Comparison of ENCODE assay signal across 26 mouse cellular contexts in the genomic region with DNA sequence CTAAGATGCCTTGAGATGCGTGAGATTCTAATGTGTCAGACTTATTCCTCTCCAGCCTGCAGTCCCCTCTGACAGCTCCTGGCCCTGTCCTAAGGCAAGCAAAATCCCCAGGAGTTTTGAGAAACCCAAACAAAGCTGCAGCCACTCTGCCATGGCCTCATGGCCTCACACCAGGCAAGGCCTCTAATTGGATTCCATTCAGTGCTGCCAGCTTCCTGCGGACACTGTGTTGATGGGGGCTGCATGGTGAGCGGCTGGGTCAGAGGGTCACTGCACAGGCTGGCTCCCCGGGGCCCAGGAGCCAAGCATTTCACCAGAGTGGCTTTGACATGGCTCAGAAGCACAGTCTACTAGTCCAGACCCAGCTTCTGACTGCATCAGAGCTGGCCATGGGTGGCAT.
DNase-seq lines count a peak whose midpoint lies in the region; ATAC-seq and TF ChIP-seq lines count a peak whose summit lies in the region.
"Had no signal": no experiment of that assay in that cellular context is flagged by ENCODE, and none has a peak within 500 bp of the region (broad histone marks: within the 10 kb centered on the region; RNA-seq: fewer than 3 reads in every experiment).

No protein-coding gene starts in this region.

- TF ChIP-seq CTCF in hindbrain, postnatal 0 days (IDR thresholded peaks at IDR 0.05; ENCODE audit: low read depth), result no peak
- no peak for TF ChIP-seq CTCF in midbrain, postnatal 0 days (IDR thresholded peaks at IDR 0.05)

- 0 out of 2 replicates have a peak overlapping the region, but pooled peaks have one; percentile 15 for H3K9ac ChIP-seq in hindbrain, embryonic 11.5 days (ENCODE audit: low read depth, low read length)
- no peak overlapping the region for H3K9ac ChIP-seq in hindbrain, postnatal 0 days (replicated peaks; ENCODE audit: low read length)
- H3K9ac ChIP-seq in midbrain, postnatal 0 days (replicated peaks; ENCODE audit: low read length, poor library complexity, severe bottlenecking), result no peak overlapping the region
- H3K9ac ChIP-seq in midbrain, embryonic 11.5 days (ENCODE audit: low read length), result no peak overlapping the region
- H3K9ac ChIP-seq: forebrain, postnatal 0 days; kidney, embryonic 15.5 days; liver, embryonic 12.5 days; liver, postnatal 0 days; neural tube, embryonic 13.5 days; stomach, embryonic 15.5 days had no signal

- ATAC-seq in hindbrain, embryonic 11.5 days (ENCODE audit: low FRiP score), result no peak
- no peak for ATAC-seq in hindbrain, postnatal 0 days
- ATAC-seq in midbrain, postnatal 0 days (ENCODE audit: low FRiP score), result no peak
- no peak for ATAC-seq in midbrain, embryonic 11.5 days (ENCODE audit: low FRiP score)
- no peak for ATAC-seq in erythroid progenitor cell, adult 5-6 weeks (replicated peaks; ENCODE audit: low FRiP score, poor library complexity, severe bottlenecking)
- ATAC-seq: forebrain, postnatal 0 days; inflammation-experienced regulatory T-cells, adult 6 months; liver, embryonic 12.5 days; liver, postnatal 0 days; Patski had no signal

- H3K4me2 ChIP-seq in hindbrain, embryonic 11.5 days (replicated peaks; ENCODE audit: low read depth, low read length), result no peak overlapping the region
- H3K4me2 ChIP-seq in hindbrain, postnatal 0 days (ENCODE audit: low read depth, low read length), result no peak overlapping the region
- H3K4me2 ChIP-seq in midbrain, postnatal 0 days (ENCODE audit: low read depth, low read length, poor library complexity, severe bottlenecking), result no peak overlapping the region
- H3K4me2 ChIP-seq in midbrain, embryonic 11.5 days, result no peak overlapping the region
- H3K4me2 ChIP-seq: heart, embryonic 11.5 days; kidney, embryonic 15.5 days; liver, embryonic 12.5 days; neural tube, embryonic 13.5 days; stomach, embryonic 15.5 days had no signal

- DNase-seq in embryo, embryonic 10 days (ENCODE audit: low spot score), result peak; percentile 35
- no peak for DNase-seq in embryo, embryonic 10.5 days (ENCODE audit: low spot score)
- no peak for DNase-seq in hindbrain, embryonic 11.5 days (ENCODE audit: low spot score)
- DNase-seq in hindbrain, postnatal 0 days (ENCODE audit: low spot score), result no peak
- peak; percentile 39 for DNase-seq in midbrain, postnatal 0 days (ENCODE audit: low spot score)
- DNase-seq in midbrain, embryonic 11.5 days (ENCODE audit: low spot score, missing footprints), result no peak
- DNase-seq in retina, postnatal 1 day, result peak; percentile 53
- DNase-seq: adrenal gland, postnatal 25 days; cerebellum, adult 11-12 months; cerebellum, adult 9-11 months; forebrain, postnatal 0 days; heart, postnatal 4 days; kidney, postnatal 4 days; liver, postnatal 0 days; lung, postnatal 4 days; right cerebral cortex, postnatal 25 days; thymus, postnatal 14 days had no signal

- WGBS in hindbrain, embryonic 11.5 days, result 12% methylated on average over 4 of the region's 4 CpGs
- WGBS in hindbrain, postnatal 0 days, result 19% methylated on average over 4 of the region's 4 CpGs
- 29% methylated on average over 4 of the region's 4 CpGs for whole genome bisulfite sequencing in midbrain, postnatal 0 days
- WGBS in midbrain, embryonic 11.5 days, result 8% methylated on average over 4 of the region's 4 CpGs

- no peaks in the 10 kb centered on the region for H3K36me3 ChIP-seq in hindbrain, embryonic 11.5 days (ENCODE audit: control insufficient read depth, insufficient read depth, low read length)
- H3K36me3 ChIP-seq in hindbrain, postnatal 0 days (ENCODE audit: insufficient read depth, low read length), result no peaks in the 10 kb centered on the region
- no peaks in the 10 kb centered on the region for H3K36me3 ChIP-seq in midbrain, postnatal 0 days (ENCODE audit: insufficient read depth, low read length)
- H3K36me3 ChIP-seq in midbrain, embryonic 11.5 days (ENCODE audit: control insufficient read depth, insufficient read depth, low read length), result no peaks in the 10 kb centered on the region
- H3K36me3 ChIP-seq: kidney, embryonic 15.5 days; liver, embryonic 12.5 days; neural tube, embryonic 13.5 days; stomach, embryonic 15.5 days had no signal

- H3K4me1 ChIP-seq in hindbrain, embryonic 11.5 days (replicated peaks; ENCODE audit: control insufficient read depth, insufficient read depth, low read length), result peaks cover 4% of the 10 kb centered on the region
- H3K4me1 ChIP-seq in hindbrain, postnatal 0 days (ENCODE audit: insufficient read depth, low read length), result peaks cover 13% of the 10 kb centered on the region
- no peaks in the 10 kb centered on the region for H3K4me1 ChIP-seq in midbrain, postnatal 0 days (ENCODE audit: insufficient read depth, low read length)
- peaks cover 5% of the 10 kb centered on the region; the same call in 1 of the 2 replicates for H3K4me1 ChIP-seq in midbrain, embryonic 11.5 days (ENCODE audit: control insufficient read depth, insufficient read depth, low read length)
- H3K4me1 ChIP-seq: liver, embryonic 12.5 days; stomach, embryonic 15.5 days had no signal

- no peaks in the 10 kb centered on the region for H3K9me3 ChIP-seq in hindbrain, embryonic 11.5 days (ENCODE audit: control insufficient read depth, low read length)
- no peaks in the 10 kb centered on the region for H3K9me3 ChIP-seq in hindbrain, postnatal 0 days (ENCODE audit: low read length)
- H3K9me3 ChIP-seq in midbrain, postnatal 0 days (ENCODE audit: low read length), result no peaks in the 10 kb centered on the region
- no peaks in the 10 kb centered on the region for H3K9me3 ChIP-seq in midbrain, embryonic 11.5 days (ENCODE audit: control insufficient read depth, low read length)
- H3K9me3 ChIP-seq: kidney, embryonic 15.5 days; liver, embryonic 12.5 days; megakaryocyte, embryonic 14.5 days; neural tube, embryonic 13.5 days; stomach, embryonic 15.5 days had no signal

- H3K27ac ChIP-seq in hindbrain, embryonic 11.5 days (ENCODE audit: low read depth, low read length), result no peak overlapping the region
- H3K27ac ChIP-seq in hindbrain, postnatal 0 days, result no peak overlapping the region
- no peak overlapping the region for H3K27ac ChIP-seq in midbrain, postnatal 0 days (ENCODE audit: low read depth, low read length)
- H3K27ac ChIP-seq in midbrain, embryonic 11.5 days (ENCODE audit: low read depth, low read length), result no peak overlapping the region
- H3K27ac ChIP-seq: kidney, embryonic 15.5 days; liver, embryonic 12.5 days; neural tube, embryonic 13.5 days; stomach, embryonic 15.5 days had no signal

- no peak overlapping the region for H3K4me3 ChIP-seq in hindbrain, embryonic 11.5 days (ENCODE audit: low read depth, low read length)
- no peak overlapping the region for H3K4me3 ChIP-seq in hindbrain, postnatal 0 days (ENCODE audit: low read length)
- no peak overlapping the region for H3K4me3 ChIP-seq in midbrain, postnatal 0 days (ENCODE audit: low read depth, low read length)
- no peak overlapping the region for H3K4me3 ChIP-seq in midbrain, embryonic 11.5 days (ENCODE audit: low read depth, low read length)
- H3K4me3 ChIP-seq: kidney, embryonic 15.5 days; liver, embryonic 12.5 days; megakaryocyte, embryonic 14.5 days; neural tube, embryonic 13.5 days; stomach, embryonic 15.5 days had no signal

- H3K27me3 ChIP-seq in hindbrain, embryonic 11.5 days (ENCODE audit: control insufficient read depth, insufficient read depth, low read length), result no peaks in the 10 kb centered on the region
- H3K27me3 ChIP-seq in hindbrain, postnatal 0 days (ENCODE audit: insufficient read depth, low read length), result no peaks in the 10 kb centered on the region
- no peaks in the 10 kb centered on the region for H3K27me3 ChIP-seq in midbrain, postnatal 0 days (ENCODE audit: insufficient read depth, low read length)
- H3K27me3 ChIP-seq in midbrain, embryonic 11.5 days (ENCODE audit: control insufficient read depth, insufficient read depth, low read length), result no peaks in the 10 kb centered on the region
- H3K27me3 ChIP-seq: kidney, embryonic 15.5 days; neural tube, embryonic 13.5 days; stomach, embryonic 15.5 days had no signal

Comparison
In these comparisons a context has a peak if more than half of its experiments do, and no peak if none do; other contexts are left out.
1. DNase-seq: peak in embryo, embryonic 10 days (single experiment), midbrain, postnatal 0 days (single experiment) and retina, postnatal 1 day (single experiment); none in embryo, embryonic 10.5 days (single experiment), hindbrain, embryonic 11.5 days (single experiment), hindbrain, postnatal 0 days (single experiment) and midbrain, embryonic 11.5 days (single experiment).